12 mouse cellular contexts compared by ENCODE assay signal in the genomic region with DNA sequence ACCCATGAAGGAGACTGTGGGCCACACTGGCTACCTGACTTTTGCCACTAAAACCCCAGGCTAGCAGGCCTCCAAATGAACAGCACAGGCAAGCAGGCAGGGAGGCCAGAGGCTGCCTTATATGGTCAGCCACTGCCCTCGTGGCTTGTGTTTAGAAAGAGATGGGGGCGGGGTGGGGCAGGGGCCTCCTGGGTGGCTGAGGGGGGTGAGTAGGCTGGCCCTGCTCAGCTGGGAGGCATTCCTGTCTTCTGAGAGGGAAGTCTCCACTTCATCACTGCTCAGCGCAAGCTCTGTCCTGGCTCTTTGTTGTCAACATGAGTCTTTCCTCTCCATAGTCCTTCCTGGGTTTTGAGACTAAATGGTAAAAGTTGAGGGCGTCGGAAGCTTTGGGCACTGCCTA. TPM values are rescaled to one million over a fixed set of nuclear protein-coding genes. Genes with fewer than 3 reads are reported as not detected.
DNase-seq lines count a peak whose midpoint lies in the region; ATAC-seq and TF ChIP-seq lines count a peak whose summit lies in the region.
"Had no signal": no experiment of that assay in that cellular context is flagged by ENCODE, and none has a peak within 500 bp of the region (broad histone marks: within the 10 kb centered on the region; RNA-seq: fewer than 3 reads in every experiment).

No protein-coding gene starts in this region.

- H3K9ac ChIP-seq in heart, embryonic 13.5 days: peak overlapping the region; percentile 70
- no peak overlapping the region for H3K9ac ChIP-seq in lung, embryonic 14.5 days
- 0 out of 2 replicates have a peak overlapping the region, but pooled peaks have one; percentile 32 for H3K9ac ChIP-seq in intestine, embryonic 14.5 days (ENCODE audit: low read length)
- H3K9ac ChIP-seq in stomach, embryonic 16.5 days (ENCODE audit: low read length): peak overlapping the region; percentile 54
- H3K9ac ChIP-seq: forebrain, embryonic 12.5 days; hindbrain, embryonic 14.5 days had no signal

- H3K4me2 ChIP-seq in heart, embryonic 13.5 days: peak overlapping the region; percentile 42
- H3K4me2 ChIP-seq in lung, embryonic 14.5 days: no peak overlapping the region
- H3K4me2 ChIP-seq in intestine, embryonic 14.5 days (ENCODE audit: low read length): peak overlapping the region; percentile 26; the same call in 1 of the 2 replicates
- H3K4me2 ChIP-seq in stomach, embryonic 16.5 days (ENCODE audit: low read depth, low read length): no peak overlapping the region
- H3K4me2 ChIP-seq: forebrain, embryonic 12.5 days; hindbrain, embryonic 14.5 days had no signal

- intact Hi-C loops in heart, postnatal 14 days (cut with DNase I): no loop called here

- no peak for DNase-seq in heart, postnatal 14 days
- peak; percentile 57 for DNase-seq in lung, embryonic 14.5 days
- DNase-seq in lung, postnatal 14 days: no peak
- no peak for DNase-seq in intestine, embryonic 14.5 days (ENCODE audit: low spot score)
- DNase-seq in layer of hippocampus, adult 18-20 months (ENCODE audit: low spot score in 2 of 2): no peak
- DNase-seq: cerebellum, adult 9-10 months; layer of hippocampus, adult 9-11 months; midbrain, embryonic 14.5 days had no signal

- peaks cover 72% of the 10 kb centered on the region for H3K4me1 ChIP-seq in heart, embryonic 13.5 days
- peaks cover 13% of the 10 kb centered on the region for H3K4me1 ChIP-seq in lung, embryonic 14.5 days (ENCODE audit: insufficient read depth)
- peaks cover 30% of the 10 kb centered on the region for H3K4me1 ChIP-seq in intestine, embryonic 14.5 days (replicated peaks; ENCODE audit: control insufficient read depth, insufficient read depth, low read length)
- H3K4me1 ChIP-seq in stomach, embryonic 16.5 days (ENCODE audit: control insufficient read depth, insufficient read depth, low read length): peaks cover 39% of the 10 kb centered on the region

- H3K27ac ChIP-seq in heart, embryonic 13.5 days (replicated peaks): peak overlapping the region; percentile 91
- peak overlapping the region; percentile 80 for H3K27ac ChIP-seq in lung, embryonic 14.5 days (ENCODE audit: low read depth)
- peak overlapping the region; percentile 91 for H3K27ac ChIP-seq in intestine, embryonic 14.5 days (ENCODE audit: low read depth)
- peak overlapping the region; percentile 89 for H3K27ac ChIP-seq in stomach, embryonic 16.5 days (ENCODE audit: low read length)
- H3K27ac ChIP-seq: forebrain, embryonic 12.5 days; hindbrain, embryonic 14.5 days had no signal

- no peaks in the 10 kb centered on the region for H3K27me3 ChIP-seq in heart, embryonic 13.5 days (replicated peaks)
- H3K27me3 ChIP-seq in lung, embryonic 14.5 days (ENCODE audit: insufficient read depth, low read length): no peaks in the 10 kb centered on the region
- H3K27me3 ChIP-seq in intestine, embryonic 14.5 days (replicated peaks; ENCODE audit: control insufficient read depth, insufficient read depth, low read length): no peaks in the 10 kb centered on the region
- no peaks in the 10 kb centered on the region for H3K27me3 ChIP-seq in stomach, embryonic 16.5 days (ENCODE audit: control insufficient read depth, insufficient read depth, low read length)
- H3K27me3 ChIP-seq: forebrain, embryonic 12.5 days had no signal

- no peak overlapping the region for H3K4me3 ChIP-seq in heart, embryonic 13.5 days
- no peak overlapping the region for H3K4me3 ChIP-seq in lung, embryonic 14.5 days (ENCODE audit: low read depth, low read length)
- no peak overlapping the region for H3K4me3 ChIP-seq in intestine, embryonic 14.5 days (ENCODE audit: low read depth, low read length)
- H3K4me3 ChIP-seq in stomach, embryonic 16.5 days (replicated peaks; ENCODE audit: low read length): no peak overlapping the region
- H3K4me3 ChIP-seq: forebrain, embryonic 12.5 days had no signal

- no peak for ATAC-seq in heart, embryonic 13.5 days (ENCODE audit: extremely low read depth, insufficient number of reproducible peaks, low FRiP score, low TSS enrichment)
- ATAC-seq in lung, embryonic 14.5 days (ENCODE audit: insufficient read depth): peak; percentile 41; the same call in 1 of the 2 replicates
- peak; percentile 48; the same call in 1 of the 2 replicates for ATAC-seq in intestine, embryonic 14.5 days (replicated peaks; ENCODE audit: low FRiP score, low TSS enrichment, low read depth)
- ATAC-seq in stomach, embryonic 16.5 days (ENCODE audit: insufficient read depth, low FRiP score): peak; percentile 45; the same call in 1 of the 2 replicates

- H3K9me3 ChIP-seq in heart, embryonic 13.5 days: no peaks in the 10 kb centered on the region
- H3K9me3 ChIP-seq in lung, embryonic 14.5 days (ENCODE audit: low read depth, low read length): no peaks in the 10 kb centered on the region
- no peaks in the 10 kb centered on the region for H3K9me3 ChIP-seq in intestine, embryonic 14.5 days (ENCODE audit: control insufficient read depth, low read length)
- no peaks in the 10 kb centered on the region for H3K9me3 ChIP-seq in stomach, embryonic 16.5 days (replicated peaks; ENCODE audit: control insufficient read depth, low read length)
- H3K9me3 ChIP-seq: forebrain, embryonic 12.5 days had no signal

- peaks cover 34% of the 10 kb centered on the region for H3K36me3 ChIP-seq in heart, embryonic 13.5 days
- peaks cover 34% of the 10 kb centered on the region; the same call in 1 of the 2 replicates for H3K36me3 ChIP-seq in lung, embryonic 14.5 days (ENCODE audit: insufficient read depth)
- H3K36me3 ChIP-seq in intestine, embryonic 14.5 days (ENCODE audit: control insufficient read depth, insufficient read depth, low read length): peaks cover 18% of the 10 kb centered on the region; the same call in 1 of the 2 replicates
- H3K36me3 ChIP-seq in stomach, embryonic 16.5 days (ENCODE audit: control insufficient read depth, insufficient read depth, low read length): 0 out of 2 replicates have a peak, but pooled peaks cover 4% of the 10 kb centered on the region

- WGBS in heart, embryonic 13.5 days: 43% methylated on average over 5 of the region's 5 CpGs
- WGBS in lung, embryonic 14.5 days: 39% methylated on average over 5 of the region's 5 CpGs
- WGBS in intestine, embryonic 14.5 days: 34% methylated on average over 5 of the region's 5 CpGs
- 34% methylated on average over 5 of the region's 5 CpGs for WGBS in stomach, embryonic 16.5 days

- no peak for TF ChIP-seq CTCF in lung, embryonic 14.5 days (IDR thresholded peaks at IDR 0.05; ENCODE audit: low read depth)

RNA-seq across cellular contexts. Expression of gene Trmt61a, which starts 4.9 kb away (rescaled TPM):
- polyA plus RNA-seq in heart, embryonic 13.5 days (2015; fragmentation: Nextera tagmentation; extraction: Ambion mirVana): 7.8 and 8.3 TPM in 2 replicates
- total RNA-seq in heart, postnatal 14 days (2021): 1 to 10 TPM; 3.3 to 4.7 TPM
- 8.7 and 9.3 TPM in 2 replicates for polyA plus RNA-seq in lung, embryonic 14.5 days (2014; fragmentation: Nextera tagmentation; extraction: Ambion mirVana)
- polyA plus RNA-seq in intestine, embryonic 14.5 days (2014; fragmentation: Nextera tagmentation; extraction: Ambion mirVana): 9.9 and 13.1 TPM in 2 replicates
- 9.7 and 10.4 TPM in 2 replicates for polyA plus RNA-seq in stomach, embryonic 16.5 days (2015; fragmentation: Nextera tagmentation; extraction: Ambion mirVana)
- 10 to 100 TPM; 18.5 to 18.8 TPM for total RNA-seq in layer of hippocampus, adult 18-20 months (2021)

RNA-seq across cellular contexts. Expression of gene Ckb, which starts 10.7 kb away (rescaled TPM):
- polyA plus RNA-seq in heart, embryonic 13.5 days (2015; fragmentation: Nextera tagmentation; extraction: Ambion mirVana): 279 and 320 TPM in 2 replicates
- total RNA-seq in heart, postnatal 14 days (2021): 100 to 1,000 TPM in 1 of 2 experiments, 10 to 100 TPM in 1; 98.4 to 117 TPM
- 210 and 217 TPM in 2 replicates for polyA plus RNA-seq in lung, embryonic 14.5 days (2014; fragmentation: Nextera tagmentation; extraction: Ambion mirVana)
- 787 and 806 TPM in 2 replicates for polyA plus RNA-seq in intestine, embryonic 14.5 days (2014; fragmentation: Nextera tagmentation; extraction: Ambion mirVana)
- 698 and 764 TPM in 2 replicates for polyA plus RNA-seq in stomach, embryonic 16.5 days (2015; fragmentation: Nextera tagmentation; extraction: Ambion mirVana)
- 1,000 to 10,000 TPM; 1,388 to 1,396 TPM for total RNA-seq in layer of hippocampus, adult 18-20 months (2021)

RNA-seq across cellular contexts. Expression of gene Bag5, which starts 30.3 kb away (rescaled TPM):
- polyA plus RNA-seq in heart, embryonic 13.5 days (2015; fragmentation: Nextera tagmentation; extraction: Ambion mirVana): 35.4 and 41.6 TPM in 2 replicates
- 10 to 100 TPM; 22.6 to 22.7 TPM for total RNA-seq in heart, postnatal 14 days (2021)
- 51.5 and 53.2 TPM in 2 replicates for polyA plus RNA-seq in lung, embryonic 14.5 days (2014; fragmentation: Nextera tagmentation; extraction: Ambion mirVana)
- 52.4 and 54.6 TPM in 2 replicates for polyA plus RNA-seq in intestine, embryonic 14.5 days (2014; fragmentation: Nextera tagmentation; extraction: Ambion mirVana)
- polyA plus RNA-seq in stomach, embryonic 16.5 days (2015; fragmentation: Nextera tagmentation; extraction: Ambion mirVana): 49.3 and 51.6 TPM in 2 replicates
- total RNA-seq in layer of hippocampus, adult 18-20 months (2021): 10 to 100 TPM; 54.9 to 58.5 TPM

RNA-seq across cellular contexts. Expression of gene Apopt1, which starts 30.3 kb away (rescaled TPM):
- polyA plus RNA-seq in heart, embryonic 13.5 days (2015; fragmentation: Nextera tagmentation; extraction: Ambion mirVana): 41.0 and 45.5 TPM in 2 replicates
- total RNA-seq in heart, postnatal 14 days (2021): 10 to 100 TPM; 36.9 to 37.0 TPM
- 53.3 and 57.3 TPM in 2 replicates for polyA plus RNA-seq in lung, embryonic 14.5 days (2014; fragmentation: Nextera tagmentation; extraction: Ambion mirVana)
- 57.1 and 58.2 TPM in 2 replicates for polyA plus RNA-seq in intestine, embryonic 14.5 days (2014; fragmentation: Nextera tagmentation; extraction: Ambion mirVana)
- polyA plus RNA-seq in stomach, embryonic 16.5 days (2015; fragmentation: Nextera tagmentation; extraction: Ambion mirVana): 43.0 and 47.0 TPM in 2 replicates
- 10 to 100 TPM; 32.9 to 37.4 TPM for total RNA-seq in layer of hippocampus, adult 18-20 months (2021)

Comparison
In these comparisons a context has a peak if more than half of its experiments do, and no peak if none do; other contexts are left out.
1. H3K4me2 ChIP-seq: peak in heart, embryonic 13.5 days (single experiment) and intestine, embryonic 14.5 days (single experiment); none in lung, embryonic 14.5 days (single experiment) and stomach, embryonic 16.5 days (single experiment).
2. Peak in every context shown above with its lines, with median percentiles within 50 percentile points of each other: H3K27ac ChIP-seq.